Mouse (Mus musculus) thymus, postnatal 36 days (tissue): Measurements from ENCODE around the gene Plekha4.

ENCODE experiments used
- DNase-seq, 2 experiments: peaks; one replicate each; pipeline ENCODE4 v3.0.0; 2022; ENCODE audit warnings: mixed read lengths in 2 of 2

Plekha4 gene

DNA sequence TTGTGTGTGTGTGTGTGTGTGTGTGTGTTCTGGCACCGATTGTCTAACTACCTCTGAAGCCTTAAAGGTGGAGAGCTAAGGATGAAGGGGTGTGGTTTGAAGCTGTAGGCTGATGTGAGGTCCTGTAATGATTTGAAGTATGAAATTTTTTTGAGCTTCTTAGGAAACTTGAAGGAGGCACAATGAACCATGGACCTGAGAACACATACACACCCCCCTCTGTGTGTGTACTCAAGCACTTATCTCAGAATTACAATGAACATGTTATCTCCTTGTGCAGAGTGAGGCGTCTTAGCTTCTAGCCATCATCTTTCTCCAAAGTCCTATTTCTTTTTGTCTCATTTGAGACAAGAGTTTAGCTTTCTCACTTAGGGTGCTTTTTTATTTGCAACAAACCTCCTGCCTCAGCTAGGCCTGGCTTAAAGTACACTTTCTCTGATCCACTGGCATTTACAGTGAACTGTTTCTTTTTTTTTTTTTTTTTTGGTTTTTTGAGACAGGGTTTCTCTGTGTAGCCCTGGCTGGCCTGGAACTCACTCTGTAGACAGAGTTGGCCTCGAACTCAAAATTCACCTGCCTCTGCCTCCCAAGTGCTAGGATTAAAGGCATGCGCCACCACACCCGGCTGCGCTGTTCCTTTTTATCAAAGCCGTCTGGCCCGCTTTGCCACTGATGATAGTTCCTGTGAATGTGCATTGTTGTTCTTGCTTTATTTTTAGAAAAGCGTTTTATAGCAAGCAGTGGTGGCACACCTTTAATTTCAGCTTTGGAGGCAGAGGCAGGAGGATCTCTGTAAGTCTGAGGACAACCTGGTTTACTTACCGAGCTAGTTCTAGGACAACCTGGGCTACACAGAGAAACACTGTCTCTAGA lies 42.7 kb downstream of the Plekha4 start:
- no peak for DNase-seq

DNA sequence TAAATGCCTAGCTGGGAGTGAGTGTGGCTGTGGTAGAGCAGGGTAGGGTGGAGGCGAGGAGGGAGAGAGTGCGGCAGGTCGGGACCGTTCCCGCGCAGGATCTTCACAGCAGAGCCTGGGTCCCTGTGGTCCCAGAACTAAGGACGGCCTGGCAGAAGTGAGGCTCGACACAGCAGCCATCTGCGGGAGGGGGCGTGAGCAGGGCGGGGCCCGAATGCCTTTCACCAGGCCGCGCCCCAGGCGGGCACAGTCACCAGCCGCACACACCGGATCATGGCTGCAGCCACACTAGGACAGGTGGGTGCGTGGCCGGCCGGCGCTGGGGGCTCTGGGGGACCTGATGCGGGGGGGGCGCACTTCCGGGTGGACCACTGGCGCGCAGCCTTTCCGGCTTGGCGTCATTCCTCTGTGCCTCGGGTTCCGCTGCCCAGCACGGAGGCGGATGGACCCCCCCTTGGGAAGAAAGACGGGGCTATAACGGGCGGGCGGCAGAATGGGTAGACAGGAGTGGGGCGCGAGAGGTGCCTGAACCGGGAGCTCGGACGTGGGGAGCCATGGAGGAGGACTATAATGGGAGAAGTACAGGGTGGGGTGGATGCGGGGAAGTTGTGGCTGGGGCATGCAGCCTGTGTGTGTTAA lies 44.1 kb downstream of the Plekha4 start, which contains the start of gene Bcat2:
Bcat2 (plus strand) TSS at position 51 of the 639 bp plus-strand sequence.
- DNase-seq = peak; percentile 76 to 84

DNA sequence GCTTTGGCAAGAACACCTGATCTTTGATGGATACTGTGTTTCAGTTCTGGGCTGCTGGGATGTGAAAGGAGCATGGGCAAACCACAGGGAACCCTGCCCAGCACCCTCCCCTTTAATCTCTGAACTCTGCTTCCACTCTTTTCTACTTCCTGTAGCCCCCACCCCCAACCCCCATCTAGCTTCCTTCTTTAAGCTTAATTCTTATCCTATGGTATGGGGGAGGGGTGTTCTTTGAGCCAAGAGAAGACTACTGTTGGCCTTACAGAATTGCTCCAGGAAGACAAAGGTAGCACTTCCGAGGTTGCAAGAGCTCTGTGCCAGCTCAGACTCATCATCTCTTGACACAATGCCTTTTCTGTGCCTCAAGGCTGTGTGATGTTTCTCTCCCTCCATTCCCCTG lies 45.8 kb downstream of the Plekha4 start:
- no peak for DNase-seq

DNA sequence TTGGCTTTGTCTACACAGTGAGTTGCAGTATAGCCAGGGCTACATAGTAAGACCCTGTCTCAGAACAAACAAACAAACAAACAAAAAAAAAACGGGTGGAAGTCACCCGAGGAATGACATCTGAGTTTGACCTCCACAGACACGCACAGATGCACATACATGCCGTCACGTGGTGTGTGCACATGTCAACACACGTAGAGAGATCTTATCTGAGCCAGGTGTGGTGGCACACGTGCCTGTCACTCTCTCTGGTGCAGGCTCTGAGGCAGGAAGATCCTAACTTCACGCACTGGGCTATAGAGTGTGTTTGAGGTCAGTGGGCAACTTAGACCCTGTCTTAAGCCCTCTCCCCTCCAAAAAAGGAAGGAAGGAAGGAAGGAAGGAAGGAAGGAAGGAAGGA lies 47.8 kb downstream of the Plekha4 start:
- DNase-seq = peak; percentile 56 to 80

DNA sequence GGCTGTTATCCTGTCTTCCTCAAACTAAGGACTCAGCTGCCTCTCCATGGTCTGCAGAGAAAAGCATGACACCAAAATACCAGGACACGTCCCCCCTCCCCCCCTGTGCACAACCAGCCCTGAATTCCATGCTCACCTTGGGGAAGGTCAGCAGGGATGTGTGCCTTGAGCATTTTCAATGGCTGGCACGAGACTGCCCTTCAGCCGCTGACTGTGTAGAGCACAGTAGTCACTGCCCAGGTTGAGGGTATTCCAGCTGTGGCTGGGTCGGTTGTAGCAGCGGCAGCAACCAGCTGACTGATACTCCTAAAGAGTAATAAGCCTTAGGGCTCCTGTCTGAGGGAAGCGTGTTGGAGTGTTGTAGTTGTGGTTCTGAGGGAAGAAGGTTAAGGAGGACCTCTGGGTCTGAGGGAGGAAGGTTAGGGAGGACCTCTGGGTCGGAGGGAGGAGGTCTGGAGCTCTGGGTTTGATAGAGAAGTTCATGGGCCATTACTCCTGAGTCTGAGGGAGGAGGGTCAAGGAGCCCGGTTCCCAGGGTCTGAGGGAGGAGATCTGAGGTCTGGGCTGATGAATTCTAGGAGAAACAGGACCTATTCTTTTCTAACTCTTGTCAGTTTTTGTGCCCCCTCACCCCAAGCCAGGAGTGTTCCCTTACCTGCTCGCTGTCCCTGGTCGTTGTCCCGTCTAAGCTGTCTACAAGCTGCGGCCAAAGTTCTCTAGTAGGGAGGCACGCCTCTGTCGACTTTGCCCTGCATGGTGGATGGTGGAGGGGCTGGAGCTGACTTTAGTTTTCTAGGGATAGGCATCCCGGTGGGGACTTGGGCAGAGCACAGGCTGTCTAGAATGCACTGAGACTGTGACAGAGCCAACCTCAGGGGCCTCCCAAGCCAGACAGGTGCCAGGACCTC lies 48.6 kb downstream of the Plekha4 start:
- no peak for DNase-seq

DNA sequence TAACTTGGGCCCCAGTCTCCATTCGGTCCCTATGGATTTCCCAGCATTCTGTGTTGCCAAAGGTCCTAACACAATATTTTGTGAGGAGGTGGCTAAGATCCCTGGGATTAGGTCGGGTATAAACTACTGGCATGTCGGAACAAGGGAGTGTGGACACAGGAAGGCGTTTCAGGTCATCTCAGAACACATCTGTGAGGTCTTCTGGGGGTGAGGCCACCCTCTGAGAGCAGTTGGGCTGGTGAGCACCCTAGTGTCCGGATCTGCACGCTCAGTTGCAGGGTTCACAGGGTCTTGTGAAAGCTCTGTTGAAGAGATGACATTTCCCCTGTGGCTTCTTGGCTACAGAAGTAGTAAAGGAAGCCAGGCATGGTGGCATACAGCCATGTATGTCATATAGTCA lies 59.8 kb downstream of the Plekha4 start:
- DNase-seq = no peak

DNA sequence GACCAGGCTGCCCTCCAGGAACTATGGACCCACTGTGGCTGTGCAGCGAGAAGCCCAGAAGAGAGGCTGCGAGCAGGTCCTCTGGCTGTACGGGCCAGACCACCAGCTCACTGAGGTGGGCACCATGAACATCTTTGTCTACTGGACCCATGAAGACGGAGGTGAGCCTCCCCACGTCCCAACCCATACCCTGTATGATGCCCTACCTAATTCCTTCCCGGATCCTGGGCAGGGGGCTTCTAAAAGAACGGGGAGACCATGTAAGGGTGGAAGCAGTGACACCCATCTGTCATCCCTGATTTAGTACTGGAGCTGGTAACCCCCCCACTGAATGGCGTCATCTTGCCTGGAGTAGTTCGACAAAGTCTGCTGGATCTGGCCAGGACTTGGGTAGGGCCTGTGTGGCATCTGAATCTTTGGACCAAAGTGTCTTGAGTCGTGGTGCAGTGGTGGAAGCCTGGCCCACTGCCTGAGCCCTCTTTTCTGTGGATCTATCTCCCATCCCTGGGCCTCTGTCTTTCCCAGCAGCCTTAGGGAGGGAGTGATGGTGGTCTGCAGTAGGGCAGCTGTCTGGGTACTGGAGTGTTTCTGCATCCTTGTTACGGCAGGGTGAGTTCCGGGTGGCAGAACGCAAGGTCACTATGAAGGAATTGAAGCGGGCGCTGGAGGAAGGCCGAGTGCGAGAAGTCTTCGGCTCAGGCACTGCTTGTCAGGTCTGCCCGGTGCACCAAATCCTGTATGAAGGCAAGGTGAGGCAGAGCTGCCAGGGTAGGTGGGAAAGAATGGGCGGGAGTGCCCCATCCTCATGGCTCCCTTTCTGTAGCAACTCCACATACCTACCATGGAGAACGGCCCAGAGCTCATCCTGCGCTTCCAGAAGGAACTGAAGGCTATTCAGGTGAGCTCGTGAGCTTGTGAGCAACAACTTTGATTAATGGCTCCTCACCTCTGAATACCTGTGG lies 61.8 kb downstream of the Plekha4 start:
- DNase-seq = no peak

DNA sequence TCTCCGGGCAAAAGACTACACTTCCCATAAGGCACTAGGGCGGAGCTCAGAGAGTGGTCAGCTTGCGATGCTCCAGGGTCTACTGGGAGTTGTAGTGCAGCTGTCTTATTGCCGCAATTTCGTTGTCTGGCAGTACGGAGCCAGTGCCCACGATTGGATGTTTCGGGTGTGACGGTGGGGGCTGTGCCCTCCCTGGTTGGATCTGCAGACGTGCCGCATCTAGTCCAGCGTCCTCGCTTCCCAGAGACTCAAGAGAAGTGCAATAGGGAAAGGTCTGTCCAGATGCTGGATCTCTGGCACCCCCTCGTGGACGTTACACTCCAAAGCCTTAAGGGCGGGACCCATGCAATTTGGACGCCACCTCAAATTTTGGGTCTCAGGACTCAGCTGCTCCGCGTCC lies 63.0 kb downstream of the Plekha4 start:
- peak; percentile 76 to 83 for DNase-seq

DNA sequence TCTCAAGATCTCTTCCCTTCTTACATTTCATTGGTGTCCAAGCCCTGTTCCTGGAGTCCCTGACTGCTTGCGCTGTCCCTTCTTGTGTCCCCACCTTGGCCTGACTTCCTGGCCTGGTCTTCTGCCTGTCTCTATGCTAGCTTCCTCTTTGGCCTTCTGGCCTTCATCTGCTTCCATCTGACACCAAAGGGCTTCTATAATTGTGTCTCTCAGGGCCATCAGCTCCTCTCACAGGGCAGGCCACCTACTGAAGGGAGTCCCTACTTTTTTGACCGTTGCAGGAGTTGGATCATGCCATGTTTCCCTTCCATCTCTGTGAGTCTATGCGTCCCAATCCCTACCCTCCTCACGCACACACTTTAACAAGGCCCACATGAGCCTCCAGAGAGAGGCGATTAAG lies 63.8 kb downstream of the Plekha4 start:
- no peak for DNase-seq

DNA sequence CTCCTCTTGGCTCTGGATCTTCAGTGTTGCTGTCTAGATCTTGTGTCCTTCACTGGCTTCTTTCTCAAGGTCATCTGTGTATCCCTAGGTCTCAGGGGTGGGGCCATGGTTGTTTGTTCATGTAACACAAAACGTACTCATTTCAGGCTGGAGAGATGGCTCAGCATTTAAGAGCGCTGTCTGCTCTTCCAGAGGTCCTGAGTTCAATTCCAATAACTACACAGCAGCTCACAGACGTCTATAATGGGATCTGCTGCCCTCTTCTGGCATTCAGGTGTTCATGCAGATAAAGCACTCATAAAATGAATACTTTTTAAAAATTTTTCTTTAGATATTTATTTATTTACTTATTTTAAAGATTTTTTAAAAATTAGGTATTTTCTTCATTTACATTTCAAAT lies 64.7 kb downstream of the Plekha4 start:
- no peak for DNase-seq

DNA sequence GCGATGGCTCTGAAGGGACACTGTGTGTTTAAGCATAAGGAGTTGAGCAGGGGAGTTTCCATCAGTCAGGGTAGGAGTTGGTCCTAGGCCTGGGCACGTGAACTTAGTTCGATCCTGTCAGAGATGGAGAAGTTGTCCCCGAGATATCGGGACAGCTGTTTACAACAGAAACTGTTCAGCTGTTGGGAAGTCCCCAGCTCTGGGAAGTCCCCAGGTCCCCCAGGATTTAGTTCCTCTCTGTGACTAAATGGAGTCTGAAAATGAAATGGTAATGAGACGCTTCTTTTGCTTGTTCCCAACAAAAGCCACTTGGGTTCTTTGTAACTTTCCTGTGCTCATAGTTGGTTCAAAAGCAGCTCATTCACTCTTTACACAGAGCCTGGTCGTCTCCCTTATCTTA lies 65.8 kb downstream of the Plekha4 start:
- DNase-seq = no peak

DNA sequence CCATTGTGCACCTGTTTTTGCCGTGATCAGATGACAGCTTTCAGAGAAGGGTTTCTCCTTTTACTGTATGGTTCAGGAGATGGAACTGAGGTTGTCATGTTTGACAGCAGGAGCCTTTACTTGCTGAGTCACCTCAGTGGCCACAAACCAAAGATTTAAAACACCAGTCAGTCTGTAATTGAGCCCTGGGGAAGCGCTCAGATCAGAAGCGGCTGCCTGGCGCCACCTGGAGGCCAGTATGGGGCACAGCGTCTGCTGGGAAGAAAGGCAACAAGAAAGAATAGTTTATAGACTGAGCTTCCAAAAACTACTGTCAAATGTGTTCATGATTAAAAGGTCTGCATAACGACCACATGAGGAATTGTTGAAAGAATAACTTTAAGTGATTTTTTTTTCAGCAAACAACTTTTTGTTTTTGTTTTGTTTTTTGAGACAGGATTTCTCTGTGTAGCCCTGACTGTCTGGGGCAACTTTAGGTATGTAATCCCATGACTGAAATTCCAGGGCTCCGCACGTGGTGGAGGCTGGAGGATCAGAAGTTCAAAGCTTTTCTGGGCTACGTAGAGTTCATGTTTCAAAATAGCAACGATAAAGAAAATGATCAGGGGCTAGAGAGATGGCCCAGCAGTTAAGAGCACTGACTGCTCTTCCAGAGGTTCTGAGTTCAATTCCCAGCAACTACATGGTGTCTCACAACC lies 67.1 kb downstream of the Plekha4 start:
- DNase-seq = peak; percentile 67

DNA sequence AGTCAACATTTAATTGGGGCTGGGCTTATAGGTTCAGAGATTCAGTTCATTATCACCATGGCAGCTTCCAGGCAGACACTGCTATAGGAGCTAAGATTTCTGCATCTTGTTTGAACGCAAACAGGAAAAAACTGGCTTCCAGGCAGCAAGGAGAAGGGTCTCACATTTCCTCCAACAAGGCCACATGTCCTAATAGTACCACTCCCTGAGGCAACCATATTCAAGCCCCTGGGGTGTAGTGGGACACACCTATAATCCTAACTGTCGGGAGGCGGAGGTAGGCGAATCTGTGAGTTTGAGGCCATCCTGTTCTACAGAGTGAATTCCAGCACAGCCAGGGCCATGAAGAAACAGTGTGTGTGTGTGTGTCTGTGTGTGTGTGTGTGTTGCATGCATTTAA lies 69.0 kb downstream of the Plekha4 start:
- no peak for DNase-seq

DNA sequence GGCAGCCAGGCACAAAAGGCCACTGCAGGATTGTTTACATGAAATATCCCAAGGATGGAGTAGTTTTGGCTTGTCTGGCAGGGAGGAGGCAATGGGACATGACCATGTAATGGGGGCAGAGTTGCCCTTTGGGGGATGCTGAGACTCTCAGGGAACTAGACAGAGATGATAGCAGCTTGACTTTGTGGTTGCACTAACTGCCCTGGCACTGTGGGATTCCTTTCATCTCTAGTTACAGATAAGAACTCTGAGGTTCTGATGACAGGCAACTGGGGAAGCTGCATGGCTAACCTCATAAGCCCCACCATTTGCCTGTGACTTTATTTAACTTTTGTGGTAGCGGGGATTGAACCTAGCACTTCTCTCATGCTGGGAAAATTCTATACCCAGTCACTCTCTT lies 70.0 kb downstream of the Plekha4 start:
- DNase-seq = no peak

DNA sequence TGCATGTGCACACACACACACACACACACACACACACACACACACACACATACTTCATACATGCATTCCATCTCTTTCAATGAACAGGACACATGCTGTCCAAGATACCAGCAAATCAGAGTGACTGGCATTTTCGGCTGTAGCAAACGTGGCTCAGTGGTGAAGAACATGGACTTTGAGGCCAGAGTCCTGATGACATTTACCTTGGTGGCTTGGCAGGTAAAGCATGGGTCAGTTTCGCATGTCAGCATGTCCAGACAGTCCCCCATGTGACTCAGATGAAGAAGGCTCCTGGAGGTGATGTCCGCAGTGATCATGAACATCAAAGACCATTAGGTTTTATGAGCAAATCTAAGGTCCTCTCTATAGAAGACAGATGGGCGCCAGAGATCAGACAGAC lies 70.9 kb downstream of the Plekha4 start:
- no peak for DNase-seq

DNA sequence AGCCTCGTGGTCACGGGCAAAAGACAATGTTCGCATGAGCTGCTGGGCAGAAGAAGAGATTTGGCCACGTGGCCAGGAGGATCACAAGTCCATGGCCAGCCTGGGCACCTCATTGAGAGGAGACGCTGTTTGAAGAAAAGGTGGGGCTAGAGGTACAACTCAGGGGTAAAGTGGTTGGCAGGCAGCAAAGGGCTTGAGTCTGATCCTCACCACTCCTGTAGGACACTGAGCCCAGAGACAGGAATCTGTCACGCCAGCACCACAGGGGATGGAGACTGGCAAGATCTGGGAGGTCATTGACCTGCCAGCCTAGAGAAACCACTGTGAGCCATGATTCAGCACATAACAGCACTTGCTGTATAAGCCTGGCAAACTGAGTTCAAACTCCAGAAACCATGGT lies 71.4 kb downstream of the Plekha4 start:
- DNase-seq = no peak

DNA sequence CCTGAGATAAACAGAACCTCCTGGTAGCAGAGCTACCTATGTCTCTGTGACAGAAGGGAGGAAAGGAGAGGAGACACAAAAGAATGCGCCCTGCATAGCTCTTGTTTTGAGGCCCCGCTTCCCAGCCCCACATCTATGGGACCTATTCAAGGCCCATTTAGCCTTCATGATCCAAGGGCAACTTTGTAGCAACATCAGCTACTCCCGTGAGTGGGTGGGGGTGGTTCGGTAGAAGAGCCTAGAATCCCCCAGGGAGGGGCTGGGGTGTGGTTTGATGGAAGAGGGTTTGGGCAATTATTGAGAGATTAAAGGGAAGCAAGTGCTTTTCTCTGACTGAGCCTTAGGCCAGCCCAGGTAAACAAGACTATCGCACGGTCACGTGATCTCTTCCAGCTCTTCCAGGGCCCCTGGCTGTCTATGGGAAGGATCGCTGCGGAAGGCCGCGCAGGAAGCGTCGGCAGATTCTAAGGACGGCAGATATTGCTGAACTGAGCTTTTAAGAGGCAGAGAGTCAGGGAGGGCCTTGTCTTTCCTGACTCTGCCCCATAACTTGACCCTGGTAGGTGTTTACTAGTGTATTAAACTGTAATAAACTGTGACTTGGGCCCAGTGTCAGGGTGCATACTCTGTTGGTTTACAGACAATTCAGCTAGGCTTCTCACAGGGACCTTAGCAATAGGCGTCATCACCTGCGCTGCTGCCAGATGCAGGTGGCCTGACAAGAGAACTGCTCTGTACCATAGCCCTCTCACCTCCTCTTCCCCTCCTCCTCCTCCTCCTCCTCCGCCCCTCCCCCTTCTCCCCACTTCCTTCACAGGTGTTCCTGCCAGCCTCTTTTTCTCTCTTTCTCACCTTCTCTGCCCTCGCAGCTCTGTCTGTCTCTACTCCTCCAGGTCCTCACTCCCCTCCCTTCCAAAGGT lies 73.1 kb downstream of the Plekha4 start:
- peak; percentile 70 to 81 for DNase-seq
